Mouse (Mus musculus): Measurements from ENCODE around the gene Gosr2.
"Not testable (repeated sequence)": the region's sequence is repeated elsewhere in the genome, so short reads cannot be mapped to it uniquely, and the experiment has no call there.

Gosr2 gene

DNA sequence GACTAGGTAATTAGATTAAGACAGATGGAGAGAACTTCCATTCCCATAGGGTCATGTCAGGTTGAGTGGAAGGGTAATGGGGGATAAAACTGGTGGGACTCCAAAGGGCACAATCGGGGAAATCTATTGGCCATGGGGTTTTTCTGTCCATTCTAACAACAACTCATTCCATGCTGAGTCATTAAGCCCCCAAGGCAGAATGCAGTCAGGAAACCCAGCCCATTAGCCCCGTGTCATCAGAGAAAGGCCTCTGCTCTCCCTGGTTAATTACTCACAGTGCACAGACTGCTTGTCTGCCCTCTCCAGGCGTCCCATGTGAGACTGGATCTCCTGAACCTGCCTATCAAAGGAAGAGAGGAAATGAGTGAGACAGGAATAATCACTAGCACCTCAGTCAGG lies 8.7 kb downstream of the Gosr2 start:
- DNase-seq (ENCODE audit: low spot score in 2 of 2) = no peak

DNA sequence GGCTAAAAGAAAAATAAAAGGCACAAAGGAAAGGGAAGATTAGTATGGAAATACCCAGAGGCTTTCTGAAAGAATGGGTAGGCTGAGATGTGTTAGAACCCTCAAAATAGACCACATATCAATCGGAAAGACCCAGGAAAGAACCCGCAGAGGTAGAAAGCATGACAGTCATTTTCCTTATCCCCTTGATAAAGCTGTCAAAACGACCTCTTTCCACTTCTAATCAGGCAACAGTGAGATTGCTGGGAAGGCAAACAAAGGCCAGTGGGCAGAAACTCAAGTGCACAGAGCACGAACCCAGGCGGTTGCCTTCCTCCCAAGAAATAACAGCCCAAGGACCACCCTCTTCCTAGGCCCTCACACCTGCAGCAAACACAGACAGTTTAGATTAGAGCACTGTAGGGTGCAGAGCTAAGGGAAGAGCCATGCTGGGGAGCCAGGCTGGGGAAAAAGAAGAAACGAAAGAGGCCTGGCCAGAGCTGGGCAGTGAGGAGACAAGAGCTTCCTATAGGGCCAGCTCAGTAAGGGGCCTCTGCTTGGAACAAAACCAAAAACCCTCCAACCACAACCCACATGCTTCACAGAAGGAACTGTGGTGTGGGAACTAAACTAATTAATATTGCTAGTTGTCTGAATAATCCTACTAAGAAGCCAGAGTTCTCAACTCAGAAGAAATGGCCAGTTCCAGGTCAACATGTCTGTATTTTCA lies 9.3 kb downstream of the Gosr2 start:
- DNase-seq (ENCODE audit: low spot score in 2 of 2) = no peak

DNA sequence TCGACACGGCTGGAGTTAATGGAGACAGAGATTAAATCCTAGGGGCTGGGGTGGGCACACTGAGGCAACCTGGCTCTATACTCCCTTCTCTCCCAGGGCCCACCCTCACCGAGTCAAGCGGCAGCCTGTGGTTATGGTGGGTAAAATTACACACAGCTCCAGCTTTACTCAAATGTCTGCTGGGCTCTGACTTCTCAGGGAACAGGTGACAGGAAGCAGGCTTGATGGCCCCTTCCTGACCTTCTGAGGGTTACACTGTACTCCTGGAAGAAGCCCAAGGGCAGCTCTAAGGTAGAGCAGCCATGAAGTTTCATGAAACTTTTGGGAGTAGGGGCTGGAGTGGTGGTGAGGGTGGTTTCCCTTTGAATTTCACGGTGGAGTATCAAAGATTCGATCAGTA lies 11.0 kb downstream of the Gosr2 start:
- DNase-seq (ENCODE audit: low spot score in 2 of 2) = no peak

- peak; percentile 70 to 74 for DNase-seq (ENCODE audit: low spot score in 2 of 2)
These were observed 12.4 kb downstream of the Gosr2 start for GRCm38 (mm10) chr11:103685261-103685736.

DNA sequence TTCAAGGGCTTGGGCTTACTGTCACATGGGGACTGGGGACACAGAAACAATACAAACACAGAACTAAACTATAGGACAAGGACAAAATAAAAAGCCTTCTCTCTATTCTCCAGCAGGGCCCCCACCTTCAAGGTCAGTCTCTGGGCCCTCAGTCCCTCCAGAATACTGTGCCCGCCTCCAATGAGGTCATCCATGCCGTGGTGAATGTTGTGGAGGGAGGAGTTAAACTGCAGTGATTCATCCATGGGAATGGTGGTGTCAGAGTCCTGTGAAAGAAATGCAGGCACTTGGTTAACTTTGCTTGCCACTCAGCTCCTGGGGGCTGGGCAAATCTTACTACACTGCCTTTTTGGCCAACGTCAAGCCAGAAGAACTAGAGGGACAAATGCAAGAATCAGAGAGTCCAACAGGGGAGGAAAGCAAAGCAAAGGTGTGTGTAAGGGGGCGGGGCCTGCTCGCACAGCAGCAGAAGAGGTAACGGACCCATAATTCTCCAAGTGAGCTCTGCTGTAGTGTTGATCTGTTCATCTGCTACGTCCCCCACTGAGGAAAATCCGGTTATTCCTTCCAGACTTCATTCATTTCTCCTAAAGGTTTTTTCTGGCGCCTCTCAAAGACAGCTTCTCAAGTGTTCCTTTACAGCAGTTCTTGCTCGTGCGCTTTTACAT lies 13.9 kb downstream of the Gosr2 start:
- no peak for DNase-seq (ENCODE audit: low spot score in 2 of 2)

DNA sequence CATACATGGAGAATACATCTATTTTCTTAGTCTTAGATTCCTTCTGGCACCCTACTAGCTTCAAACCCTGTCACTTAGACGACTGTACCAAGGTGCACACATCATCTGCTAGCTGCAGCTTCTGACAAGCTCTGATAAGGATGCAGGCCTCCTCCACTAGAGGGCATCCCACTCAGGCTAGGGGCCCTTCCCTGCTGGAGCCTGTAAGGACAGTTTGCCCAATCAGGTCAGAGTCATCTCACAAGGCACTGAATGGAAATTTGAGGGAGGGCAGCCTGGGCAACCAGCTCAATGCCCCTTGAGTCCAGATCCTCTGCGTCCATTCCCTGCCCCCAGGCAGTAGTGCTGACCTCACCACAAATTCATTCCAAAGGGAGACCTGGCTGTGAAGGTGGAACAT lies 20.7 kb downstream of the Gosr2 start:
- not testable (repeated sequence) for DNase-seq (ENCODE audit: low spot score in 2 of 2)

GRCm38 (mm10) chr11:103675556-103675955 lies 22.1 kb downstream of the Gosr2 start:
- peak; percentile 85 to 86 for DNase-seq (ENCODE audit: low spot score in 2 of 2)

DNA sequence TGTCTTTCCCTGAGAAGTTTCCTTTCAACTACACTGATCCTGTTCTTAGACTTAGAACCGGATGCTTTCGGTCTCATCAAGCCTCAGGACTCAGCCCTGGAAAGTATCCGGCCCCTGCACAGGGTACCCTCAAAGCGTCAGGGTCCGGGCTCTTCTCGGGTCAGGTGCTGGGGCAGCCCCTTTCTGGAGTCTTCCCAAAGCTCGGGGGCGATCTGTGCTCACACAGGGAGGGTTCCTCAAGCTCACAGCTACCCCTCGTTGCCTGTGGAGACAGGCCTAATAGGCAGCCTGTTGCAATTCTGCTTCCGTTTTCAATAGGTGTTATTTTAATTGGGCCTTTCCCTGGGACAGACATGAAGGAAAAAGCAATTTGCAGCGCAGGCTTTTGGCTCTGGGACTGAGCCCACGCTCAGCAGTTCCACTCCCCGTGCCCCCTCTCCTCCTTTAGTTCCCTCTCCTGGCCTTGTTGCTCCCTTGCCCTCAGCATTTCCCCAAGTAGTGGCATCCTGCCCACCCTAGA lies 30.7 kb downstream of the Gosr2 start:
- DNase-seq (ENCODE audit: low spot score in 2 of 2) = no peak

- peak; percentile 91 to 95 for DNase-seq (ENCODE audit: low spot score in 2 of 2)
These were observed 31.4 kb downstream of the Gosr2 start for GRCm38 (mm10) chr11:103666181-103666906.

- DNase-seq (ENCODE audit: low spot score in 2 of 2) = peak in 1 of 2 experiments; percentile 60
These were observed 32.0 kb downstream of the Gosr2 start for GRCm38 (mm10) chr11:103665695-103666094.

GRCm38 (mm10) chr11:103663119-103663518 lies 34.6 kb downstream of the Gosr2 start:
- DNase-seq (ENCODE audit: low spot score in 2 of 2) = no peak

GRCm38 (mm10) chr11:103662546-103662945 lies 35.2 kb downstream of the Gosr2 start:
- DNase-seq (ENCODE audit: low spot score in 2 of 2) = peak; percentile 89 to 93

DNA sequence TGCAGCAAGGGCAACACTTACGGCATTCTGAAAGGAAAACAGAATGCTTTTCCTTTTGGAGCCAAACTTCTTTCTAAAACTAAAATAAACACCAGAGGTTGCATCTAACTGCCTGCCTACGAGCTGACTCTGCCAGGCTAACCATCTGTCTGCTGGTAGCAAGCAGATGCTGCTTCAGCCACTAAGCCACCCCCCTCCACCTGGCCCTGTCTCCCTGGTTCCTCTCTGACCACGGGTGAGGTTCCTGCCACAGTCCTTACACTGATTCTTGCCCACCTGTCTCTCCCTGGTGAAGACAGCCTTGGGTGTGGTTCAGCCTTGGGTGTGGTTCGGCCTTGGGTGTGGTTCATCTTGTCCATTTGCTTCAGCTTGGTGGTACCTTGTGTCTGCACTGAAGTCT lies 35.8 kb downstream of the Gosr2 start:
- peak; percentile 67 to 81 for DNase-seq (ENCODE audit: low spot score in 2 of 2)

DNA sequence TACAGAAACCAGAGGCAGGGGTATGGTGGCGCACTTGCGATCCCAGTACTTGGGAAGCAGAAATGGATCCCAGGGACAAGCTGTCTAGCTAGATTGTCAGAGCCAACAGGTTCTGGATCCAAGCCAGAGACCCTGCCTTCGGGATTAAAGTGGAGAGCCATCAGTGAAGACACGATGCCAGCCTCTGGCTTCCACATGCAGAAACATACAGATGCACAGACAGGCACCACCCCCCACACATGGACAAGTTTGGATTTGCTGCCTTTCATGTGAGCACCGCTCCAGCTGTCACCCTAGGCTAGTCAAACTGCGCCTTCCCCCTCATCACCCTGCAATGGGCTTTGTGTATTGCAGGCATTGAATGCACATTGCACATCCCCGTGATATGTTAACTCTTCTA lies 39.5 kb downstream of the Gosr2 start:
- peak in 1 of 2 experiments; percentile 44 for DNase-seq (ENCODE audit: low spot score in 2 of 2)

GRCm38 (mm10) chr11:103656520-103656919 lies 41.2 kb downstream of the Gosr2 start:
- DNase-seq (ENCODE audit: low spot score in 2 of 2) = no peak

GRCm38 (mm10) chr11:103653359-103653965 lies 44.2 kb downstream of the Gosr2 start:
- DNase-seq (ENCODE audit: low spot score in 2 of 2) = peak; percentile 83

DNA sequence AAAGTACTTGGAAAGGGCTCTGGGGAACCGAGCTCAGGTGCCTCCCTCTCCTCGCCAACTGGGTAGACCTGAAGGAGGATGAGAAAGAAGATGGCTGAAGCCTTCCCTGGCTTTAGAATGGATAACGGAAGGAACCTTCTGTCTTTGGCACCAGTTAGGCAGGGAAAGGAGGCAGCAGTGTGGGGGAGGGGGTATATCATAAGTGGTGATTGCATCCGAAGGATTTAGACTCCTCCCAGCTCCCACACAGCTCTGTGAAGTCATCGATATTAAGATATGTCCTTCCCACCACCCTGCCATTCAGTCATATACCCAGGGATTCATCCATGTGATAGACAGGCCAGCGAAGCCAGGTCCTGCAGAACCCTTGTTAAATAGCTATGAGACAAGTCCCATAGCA lies 46.3 kb downstream of the Gosr2 start:
- peak in 1 of 2 experiments; percentile 64 for DNase-seq (ENCODE audit: low spot score in 2 of 2)

- DNase-seq (ENCODE audit: low spot score in 2 of 2) = peak in 1 of 2 experiments; percentile 46
These were observed 47.7 kb downstream of the Gosr2 start for GRCm38 (mm10) chr11:103649983-103650493.

GRCm38 (mm10) chr11:103649301-103649982 lies 48.3 kb downstream of the Gosr2 start, which contains the start of gene Rprml:
Gene Rprml, plus strand, starts transcription at chr11:103649570.
- peak; percentile 92 to 95 for DNase-seq (ENCODE audit: low spot score in 2 of 2)

DNA sequence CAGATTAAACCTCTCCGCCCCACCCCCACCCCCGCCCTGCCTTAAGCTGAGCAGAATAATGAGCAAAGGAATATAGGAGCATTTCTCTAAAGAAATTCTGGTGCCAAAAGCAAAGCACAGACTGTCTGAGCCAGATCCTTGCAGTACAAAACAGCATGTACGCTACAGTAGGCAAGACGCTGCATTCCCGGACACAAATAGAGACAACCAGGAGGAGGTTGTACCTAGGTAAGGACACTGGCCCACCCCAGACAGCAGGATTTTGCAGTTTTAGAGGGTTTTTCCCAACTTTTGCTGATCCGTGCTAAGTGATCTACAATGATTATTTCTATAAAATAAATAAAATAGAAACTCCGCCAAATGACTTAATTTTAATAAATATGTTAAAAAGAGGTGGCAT lies 49.0 kb downstream of the Gosr2 start:
- peak; percentile 43 to 62 for DNase-seq (ENCODE audit: low spot score in 2 of 2)

Measured in right cerebral cortex, postnatal 10 days (tissue).